Mouse (Mus musculus) 416B (cell line): ENCODE results near the gene Wnt7b.

Source experiments
- DNase-seq: peaks from one replicate; pipeline ENCODE4 v3.0.0; 2011; ENCODE audit warnings: low read depth

Gene Wnt7b

GRCm38 (mm10) chr15:85507370-85508014 is 74.8 kb downstream of the Wnt7b start:
- DNase-seq: no peak

- no peak for DNase-seq
Measured at GRCm38 (mm10) chr15:85506680-85507079, 75.6 kb downstream of the Wnt7b start.

- DNase-seq: no peak
Measured at GRCm38 (mm10) chr15:85505118-85505925, 77.0 kb downstream of the Wnt7b start.

- DNase-seq: no peak
Measured at GRCm38 (mm10) chr15:85503127-85503526, 79.1 kb downstream of the Wnt7b start, which contains the start of gene 7530416G11Rik. Gene 7530416G11Rik (minus strand): TSS chr15:85503227.

- no peak for DNase-seq
Measured at GRCm38 (mm10) chr15:85500267-85500666, 82.0 kb downstream of the Wnt7b start.

GRCm38 (mm10) chr15:85497981-85498475 is 84.2 kb downstream of the Wnt7b start:
- DNase-seq: no peak

- DNase-seq: no peak
Measured at GRCm38 (mm10) chr15:85497548-85497947, 84.7 kb downstream of the Wnt7b start.

GRCm38 (mm10) chr15:85494163-85494621 is 88.1 kb downstream of the Wnt7b start:
- DNase-seq: no peak

GRCm38 (mm10) chr15:85489751-85490150 is 92.5 kb downstream of the Wnt7b start:
- no peak for DNase-seq

GRCm38 (mm10) chr15:85488900-85489299 is 93.4 kb downstream of the Wnt7b start:
- no peak for DNase-seq
